Comparison of ENCODE assay signal across 16 mouse cellular contexts in genomic region chr10:95315801-95316474, GRCm38 (mm10). TPM values are rescaled to one million over a fixed set of nuclear protein-coding genes. Genes with fewer than 3 reads are reported as not detected.
DNase-seq lines count a peak whose midpoint lies in the region; ATAC-seq and TF ChIP-seq lines count a peak whose summit lies in the region.
"Had no signal": no experiment of that assay in that cellular context is flagged by ENCODE, and none has a peak within 500 bp of the region (broad histone marks: within the 10 kb centered on the region; RNA-seq: fewer than 3 reads in every experiment).

No protein-coding gene starts in this region.

- no peak overlapping the region for H3K27ac ChIP-seq in heart, embryonic 10.5 days
- no peak overlapping the region for H3K27ac ChIP-seq in lung, postnatal 0 days (ENCODE audit: low read length)
- H3K27ac ChIP-seq in kidney, embryonic 15.5 days, result no peak overlapping the region
- H3K27ac ChIP-seq in stomach, postnatal 0 days (replicated peaks), result no peak overlapping the region
- H3K27ac ChIP-seq: hindbrain, embryonic 15.5 days; midbrain, embryonic 12.5 days had no signal

- no peaks in the 10 kb centered on the region for H3K36me3 ChIP-seq in heart, embryonic 10.5 days
- H3K36me3 ChIP-seq in lung, postnatal 0 days (ENCODE audit: insufficient read depth, low read length), result no peaks in the 10 kb centered on the region
- H3K36me3 ChIP-seq in kidney, embryonic 15.5 days, result no peaks in the 10 kb centered on the region
- H3K36me3 ChIP-seq in stomach, postnatal 0 days (ENCODE audit: control insufficient read depth, insufficient read depth, low read length), result no peaks in the 10 kb centered on the region
- H3K36me3 ChIP-seq: hindbrain, embryonic 15.5 days; lung, embryonic 15.5 days; midbrain, embryonic 12.5 days had no signal

- H3K27me3 ChIP-seq in heart, embryonic 10.5 days (ENCODE audit: insufficient read depth, poor library complexity, severe bottlenecking), result 0 out of 2 replicates have a peak, but pooled peaks cover 5% of the 10 kb centered on the region
- H3K27me3 ChIP-seq in lung, postnatal 0 days (replicated peaks; ENCODE audit: insufficient read depth, low read length), result no peaks in the 10 kb centered on the region
- peaks cover 73% of the 10 kb centered on the region for H3K27me3 ChIP-seq in kidney, embryonic 15.5 days
- no peaks in the 10 kb centered on the region for H3K27me3 ChIP-seq in stomach, postnatal 0 days (ENCODE audit: control insufficient read depth, insufficient read depth, low read length)
- H3K27me3 ChIP-seq: hindbrain, embryonic 15.5 days; lung, embryonic 15.5 days had no signal

- no peak overlapping the region for H3K4me2 ChIP-seq in lung, postnatal 0 days (replicated peaks; ENCODE audit: low read depth, low read length)
- H3K4me2 ChIP-seq in kidney, embryonic 15.5 days, result peak overlapping the region; percentile 46
- 0 out of 2 replicates have a peak overlapping the region, but pooled peaks have one; percentile 8 for H3K4me2 ChIP-seq in stomach, postnatal 0 days (replicated peaks; ENCODE audit: low read depth)
- H3K4me2 ChIP-seq: hindbrain, embryonic 15.5 days; lung, embryonic 15.5 days; midbrain, embryonic 12.5 days had no signal

- no peaks in the 10 kb centered on the region for H3K9me3 ChIP-seq in heart, embryonic 10.5 days
- no peaks in the 10 kb centered on the region for H3K9me3 ChIP-seq in lung, postnatal 0 days (ENCODE audit: low read length)
- no peaks in the 10 kb centered on the region for H3K9me3 ChIP-seq in kidney, embryonic 15.5 days (replicated peaks)
- H3K9me3 ChIP-seq in stomach, postnatal 0 days (ENCODE audit: control insufficient read depth, low read length), result no peaks in the 10 kb centered on the region
- H3K9me3 ChIP-seq: hindbrain, embryonic 15.5 days; lung, embryonic 15.5 days; midbrain, embryonic 12.5 days had no signal

- no peak overlapping the region for H3K4me3 ChIP-seq in heart, embryonic 10.5 days
- H3K4me3 ChIP-seq in lung, postnatal 0 days (ENCODE audit: low read depth, low read length), result no peak overlapping the region
- no peak overlapping the region for H3K4me3 ChIP-seq in lung, adult 2 months (replicated peaks; ENCODE audit: extremely low read depth, low read depth, low read length)
- no peak overlapping the region for H3K4me3 ChIP-seq in kidney, embryonic 15.5 days (replicated peaks)
- H3K4me3 ChIP-seq in stomach, postnatal 0 days (ENCODE audit: low read depth, low read length), result no peak overlapping the region
- H3K4me3 ChIP-seq: erythroblast, embryonic 14.5 days; hindbrain, embryonic 15.5 days; lung, embryonic 15.5 days; midbrain, embryonic 12.5 days; myocyte had no signal

- H3K9ac ChIP-seq in lung, postnatal 0 days (replicated peaks; ENCODE audit: low read depth), result no peak overlapping the region
- H3K9ac ChIP-seq in kidney, embryonic 15.5 days, result no peak overlapping the region
- no peak overlapping the region for H3K9ac ChIP-seq in stomach, postnatal 0 days (ENCODE audit: low read length)
- H3K9ac ChIP-seq: hindbrain, embryonic 15.5 days; lung, embryonic 15.5 days; midbrain, embryonic 12.5 days had no signal

- no peak for ATAC-seq in lung, postnatal 0 days
- ATAC-seq in kidney, embryonic 15.5 days (replicated peaks; ENCODE audit: low FRiP score), result peak; percentile 81
- no peak for ATAC-seq in stomach, postnatal 0 days (ENCODE audit: low FRiP score, low TSS enrichment)
- ATAC-seq in activated CD4-positive, CD25-positive, alpha-beta regulatory T cell, adult 4 months, result no peak

- TF ChIP-seq CTCF in lung, postnatal 0 days (IDR thresholded peaks at IDR 0.05), result no peak
- TF ChIP-seq CTCF in lung, adult 2 months (IDR thresholded peaks at IDR 0.05; ENCODE audit: insufficient read depth, low read length), result no peak
- no peak for TF ChIP-seq CTCF in stomach, postnatal 0 days (IDR thresholded peaks at IDR 0.05; ENCODE audit: low read depth)

- DNase-seq in heart, adult 11 months, result peak; percentile 90
- DNase-seq in heart, embryonic 10.5 days (ENCODE audit: low spot score), result no peak
- peak; percentile 48 for DNase-seq in lung, postnatal 0 days (ENCODE audit: low spot score)
- DNase-seq in lung, adult 2 months, result no peak
- no peak for DNase-seq in stomach, postnatal 0 days (ENCODE audit: low spot score)
- DNase-seq in layer of hippocampus, adult 11-12 months (ENCODE audit: low spot score), result no peak
- DNase-seq: cerebellum, adult 18-20 months; gastrocnemius, postnatal 36 days; liver had no signal

- no peak for TF ChIP-seq POLR2A in lung, adult 2 months (IDR thresholded peaks at IDR 0.05; ENCODE audit: borderline replicate concordance, extremely low read depth, low read depth, low read length)

- TF ChIP-seq EP300 in lung, postnatal 0 days (IDR thresholded peaks at IDR 0.05), result no peak
- TF ChIP-seq EP300 in stomach, postnatal 0 days (optimal IDR thresholded peaks at IDR 0.05), result no peak

- WGBS in heart, embryonic 10.5 days, result 59% methylated on average over 19 of the region's 19 CpGs
- WGBS in lung, postnatal 0 days, result 59% methylated on average over 19 of the region's 19 CpGs
- 66% methylated on average over 19 of the region's 19 CpGs for WGBS in lung, adult 2 months
- 23% methylated on average over 19 of the region's 19 CpGs for WGBS in kidney, embryonic 15.5 days
- WGBS in stomach, postnatal 0 days, result 56% methylated on average over 19 of the region's 19 CpGs

- peaks cover 64% of the 10 kb centered on the region for H3K4me1 ChIP-seq in heart, embryonic 10.5 days
- peaks cover 6% of the 10 kb centered on the region; the same call in 1 of the 2 replicates for H3K4me1 ChIP-seq in lung, postnatal 0 days (ENCODE audit: insufficient read depth, low read depth, low read length)
- H3K4me1 ChIP-seq in lung, adult 2 months (ENCODE audit: control insufficient read depth, insufficient read depth, low read length), result peaks cover 5% of the 10 kb centered on the region
- H3K4me1 ChIP-seq in kidney, embryonic 15.5 days, result peaks cover 14% of the 10 kb centered on the region
- H3K4me1 ChIP-seq in stomach, postnatal 0 days (replicated peaks; ENCODE audit: control insufficient read depth, insufficient read depth), result 0 out of 2 replicates have a peak, but pooled peaks cover 2% of the 10 kb centered on the region

RNA-seq across cellular contexts. Expression of gene Cradd, which starts 8.0 kb away (rescaled TPM):
- polyA plus RNA-seq in heart, embryonic 10.5 days (2016; fragmentation: Nextera tagmentation; extraction: Ambion mirVana), result 9.6 and 10.7 TPM in 2 replicates
- 11.9 and 15.4 TPM in 2 replicates for polyA plus RNA-seq in lung, postnatal 0 days (2015; fragmentation: Nextera tagmentation; extraction: Ambion mirVana)
- polyA plus RNA-seq in lung, adult 2 months (2012; rRNA removed), result 21.0 and 21.8 TPM in 2 replicates
- polyA plus RNA-seq in kidney, embryonic 15.5 days (2015; fragmentation: Nextera tagmentation; extraction: Ambion mirVana), result 7.7 and 9.3 TPM in 2 replicates
- polyA plus RNA-seq in stomach, postnatal 0 days (2015; fragmentation: Nextera tagmentation; extraction: Ambion mirVana), result 9.8 and 12.5 TPM in 2 replicates
- polyA plus RNA-seq in activated CD4-positive, CD25-positive, alpha-beta regulatory T cell, adult 4 months (2017; shearing (Covaris generic)), result 10 to 100 TPM; 31.3 to 34.4 TPM

Comparison
In these comparisons a context has a peak if more than half of its experiments do, and no peak if none do; other contexts are left out.
1. DNase-seq: peak in heart, adult 11 months (single experiment) and lung, postnatal 0 days (single experiment); none in heart, embryonic 10.5 days (single experiment), lung, adult 2 months (single experiment), stomach, postnatal 0 days (single experiment) and layer of hippocampus, adult 11-12 months (single experiment).